Mouse (Mus musculus) spleen, adult 2 months (tissue): ENCODE data around the gene Duoxa2. TPM values are rescaled to one million over a fixed set of nuclear protein-coding genes. Genes with fewer than 3 reads are reported as not detected.
"Not testable (repeated sequence)": the region's sequence is repeated elsewhere in the genome, so short reads cannot be mapped to it uniquely, and the experiment has no call there.

Source experiments
- DNase-seq, 2 experiments: peaks; one replicate each; pipeline versions ENCODE4 v3.0.0 to v3.0.0-alpha.2; 2012 to 2021; ENCODE audit warnings: low spot score in 2 of 2, low read depth in 1 of 2
- H3K27ac ChIP-seq: fragments of 200-500 bp; 2 replicates; pipeline ENCODE4 v1.5.1; 2012; ENCODE audit warnings: low read length, inconsistent platforms; ENCODE audit not compliant: insufficient read depth
- H3K27me3 ChIP-seq: fragments of 200-500 bp; 2 replicates; pipeline ENCODE4 v1.6.1; 2012; ENCODE audit warnings: mild to moderate bottlenecking, moderate library complexity, low read length, inconsistent platforms; ENCODE audit not compliant: control insufficient read depth, insufficient read depth
- H3K36me3 ChIP-seq: fragments of 200-500 bp; 2 replicates; pipeline ENCODE4 v1.6.1; 2012; ENCODE audit warnings: mild to moderate bottlenecking, low read length, inconsistent platforms; ENCODE audit not compliant: control insufficient read depth, insufficient read depth
- H3K4me1 ChIP-seq: fragments of 200-500 bp; 2 replicates; pipeline ENCODE4 v1.6.1; 2011; ENCODE audit warnings: inconsistent platforms; ENCODE audit not compliant: control insufficient read depth, insufficient read depth, insufficient read length
- H3K4me3 ChIP-seq: fragments of 200-500 bp; 2 replicates; pipeline ENCODE4 v1.5.1; 2011; ENCODE audit warnings: mild to moderate bottlenecking, inconsistent platforms; ENCODE audit not compliant: insufficient read depth, insufficient read length; ENCODE audit errors: extremely low read depth
- CTCF ChIP-seq: fragments of 200-500 bp; IDR thresholded peaks from 2 replicates; pipeline ENCODE4 v1.5.1; 2011; ENCODE audit warnings: mild to moderate bottlenecking, inconsistent platforms; ENCODE audit not compliant: insufficient read depth, insufficient read length, insufficient replicate concordance; ENCODE audit errors: extremely low read depth
- POLR2A ChIP-seq: fragments of 200-500 bp; IDR thresholded peaks from 2 replicates; pipeline ENCODE4 v1.6.1; 2011; ENCODE audit warnings: low read depth, low read length, inconsistent platforms
- WGBS: fragments of 180-500 bp; shearing (Covaris S2); methylation state at CpG from one replicate; pipeline ENCODE4 v1.1.7; 2018; 5-methylcytosine and 5-hydroxymethylcytosine counted together
- polyA plus RNA-seq: library from polyadenylated mRNA; depleted of rRNA; stranded (reverse); fragments of >200 nt; gene quantifications from 2 replicates; pipeline ENCODE4 v1.2.3, GENCODE M21; 2012

Duoxa2 gene
- polyA plus RNA-seq, 1 experiment = not detected

DNA sequence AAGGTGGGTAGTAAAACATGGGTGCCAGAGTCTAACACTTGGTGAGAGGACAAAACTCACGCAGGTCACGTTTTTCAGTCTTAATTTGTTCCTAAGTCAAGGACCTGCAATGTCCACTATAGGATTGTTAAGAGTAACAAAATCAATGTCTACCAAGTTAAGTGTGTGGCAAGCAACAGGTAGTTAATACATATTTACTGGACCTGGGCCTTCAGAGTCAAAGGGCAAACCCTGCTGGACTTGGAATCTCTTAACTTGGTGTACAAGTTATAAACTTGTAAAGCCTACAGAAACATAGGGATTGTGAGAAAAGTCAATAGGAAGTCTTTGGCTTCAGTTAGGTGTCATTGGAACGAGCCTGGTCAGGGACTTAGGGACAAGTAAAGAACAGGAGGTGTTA lies 25.9 kb downstream of the Duoxa2 start:
- TF ChIP-seq POLR2A (no peak), CTCF (no peak)
- Histone ChIP-seq H3K4me1 (no peaks in the 10 kb centered on the region), H3K4me3 (no peak overlapping the region), H3K27ac (no peak overlapping the region), H3K36me3 (no peaks in the 10 kb centered on the region), H3K27me3 (no peaks in the 10 kb centered on the region)
- WGBS = 82% methylated on average over 3 of the region's 3 CpGs
- no peak for DNase-seq

DNA sequence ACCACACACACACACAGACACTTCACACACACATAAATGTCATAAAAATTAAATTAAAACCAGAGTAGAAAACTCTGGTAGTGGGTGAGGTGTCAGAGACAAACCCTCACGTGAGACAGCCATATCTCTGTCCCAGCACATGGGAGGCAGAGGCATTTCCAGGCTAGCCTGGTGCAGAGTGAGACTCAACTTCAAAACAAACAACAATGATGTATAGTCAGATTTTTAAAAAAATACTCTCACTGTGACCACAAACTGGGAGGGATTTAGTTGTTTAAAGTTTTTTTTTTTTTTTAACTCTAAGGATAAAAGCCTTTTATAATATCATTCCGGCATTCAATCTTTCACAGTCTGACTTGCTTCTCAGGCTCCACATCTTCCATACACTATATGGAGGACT lies 26.7 kb downstream of the Duoxa2 start:
- WGBS = 79% methylated on average over 2 of the region's 2 CpGs

DNA sequence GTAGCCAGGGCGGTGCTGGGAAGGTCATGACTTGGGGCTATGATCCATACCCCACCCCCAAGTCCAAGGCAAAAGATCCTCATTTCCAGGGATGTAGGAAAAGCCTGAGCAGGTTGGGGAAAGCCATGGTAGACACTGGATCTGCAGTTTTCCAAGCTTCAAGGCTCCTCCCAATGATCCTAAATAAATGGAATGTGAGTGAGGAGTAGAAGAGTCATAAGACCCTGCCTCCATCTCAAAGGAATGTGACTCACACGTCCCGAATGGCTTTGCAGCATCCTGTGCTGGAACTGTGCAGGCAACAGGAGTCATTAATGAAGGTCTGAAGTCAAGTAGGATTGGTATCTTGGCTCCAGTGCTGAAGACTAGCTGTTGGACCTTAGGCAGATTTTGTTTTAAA lies 29.3 kb downstream of the Duoxa2 start:
- Histone ChIP-seq H3K27me3 (no peaks in the 10 kb centered on the region), H3K36me3 (no peaks in the 10 kb centered on the region), H3K4me3 (no peak overlapping the region), H3K27ac (no peak overlapping the region), H3K4me1 (no peaks in the 10 kb centered on the region)
- DNase-seq = no peak
- WGBS = 70% methylated on average over 3 of the region's 3 CpGs
- TF ChIP-seq CTCF (no peak), POLR2A (no peak)

More for the DNA sequence above, 26.7 kb downstream of the Duoxa2 start:
- Histone ChIP-seq H3K4me1 (no peaks in the 10 kb centered on the region), H3K4me3 (no peak overlapping the region), H3K27me3 (no peaks in the 10 kb centered on the region), H3K27ac (no peak overlapping the region), H3K36me3 (no peaks in the 10 kb centered on the region)
- DNase-seq = no peak
- TF ChIP-seq POLR2A (no peak), CTCF (no peak)

DNA sequence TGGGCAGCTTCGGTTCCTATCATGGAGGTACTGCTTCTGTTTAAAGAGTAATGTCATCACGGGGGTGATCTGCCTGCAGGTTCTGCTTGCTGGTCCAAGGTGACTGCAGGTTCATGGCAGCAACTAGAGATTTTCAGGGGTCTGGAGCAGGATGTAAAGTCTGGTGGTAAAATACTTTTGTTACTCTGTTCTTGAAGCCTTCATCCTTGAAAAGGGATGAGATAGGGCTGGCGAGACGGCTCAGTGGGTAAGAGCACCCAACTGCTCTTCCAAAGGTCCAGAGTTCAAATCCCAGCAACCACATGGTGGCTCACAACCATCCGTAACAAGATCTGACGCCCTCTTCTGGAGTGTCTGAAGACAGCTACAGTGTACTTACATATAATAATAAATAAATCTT lies 31.6 kb downstream of the Duoxa2 start:
- DNase-seq, H3K27me3 ChIP-seq, H3K36me3 ChIP-seq, H3K27ac ChIP-seq, H3K4me3 ChIP-seq, H3K4me1 ChIP-seq: not testable (repeated sequence)
- 82% methylated on average over 6 of the region's 6 CpGs for whole genome bisulfite sequencing

DNA sequence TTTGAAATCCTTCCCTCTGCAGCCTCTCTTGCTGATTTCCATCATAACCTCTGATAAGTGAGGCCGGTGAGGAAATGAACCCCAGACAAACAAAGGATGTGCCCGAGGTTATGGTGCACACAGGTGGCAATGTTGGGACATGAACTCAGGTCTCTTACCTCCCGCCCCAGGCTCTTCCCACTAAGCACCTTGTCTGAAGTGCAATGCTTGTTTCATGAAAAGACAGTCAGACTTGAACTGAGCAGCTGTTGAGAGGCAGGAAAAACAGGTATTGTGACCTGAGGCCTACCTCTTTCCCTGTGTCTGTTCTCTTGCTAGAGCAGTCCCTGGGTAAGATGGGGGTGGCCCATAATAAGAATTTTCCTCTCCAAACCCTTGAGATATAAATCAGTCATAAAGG lies 33.5 kb downstream of the Duoxa2 start:
- no peak overlapping the region for H3K4me3 ChIP-seq
- no peak for TF ChIP-seq CTCF
- TF ChIP-seq POLR2A = no peak
- H3K4me1 ChIP-seq = no peaks in the 10 kb centered on the region
- H3K36me3 ChIP-seq = no peaks in the 10 kb centered on the region
- no peak overlapping the region for H3K27ac ChIP-seq
- WGBS = 84% methylated on average over 3 of the region's 3 CpGs
- H3K27me3 ChIP-seq = no peaks in the 10 kb centered on the region
- no peak for DNase-seq

DNA sequence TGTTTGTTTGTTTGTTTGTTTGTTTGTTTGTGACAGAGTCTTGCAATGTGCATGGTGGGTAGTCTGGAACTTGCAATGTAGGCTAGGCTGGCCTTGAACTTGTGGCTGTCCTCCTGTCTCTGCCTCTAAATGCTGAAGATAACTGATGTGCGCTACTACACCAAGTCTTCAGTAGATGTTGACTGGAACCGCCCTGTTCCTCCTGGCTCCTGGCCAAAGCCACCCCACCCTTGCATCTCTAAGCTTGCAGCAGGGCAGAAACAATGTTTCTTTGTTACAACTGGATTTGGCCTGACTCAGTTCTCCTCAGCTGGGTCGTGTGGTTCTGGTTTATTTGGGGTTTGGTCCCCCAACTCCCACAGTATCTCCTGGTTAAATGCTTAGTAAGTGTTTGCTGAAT lies 35.5 kb downstream of the Duoxa2 start:
- TF ChIP-seq CTCF (no peak), POLR2A (no peak)
- Histone ChIP-seq H3K27ac (no peak overlapping the region), H3K4me1 (no peaks in the 10 kb centered on the region), H3K36me3 (no peaks in the 10 kb centered on the region), H3K4me3 (no peak overlapping the region), H3K27me3 (no peaks in the 10 kb centered on the region)
- DNase-seq = no peak
- WGBS = 63% methylated on average over 3 of the region's 3 CpGs

DNA sequence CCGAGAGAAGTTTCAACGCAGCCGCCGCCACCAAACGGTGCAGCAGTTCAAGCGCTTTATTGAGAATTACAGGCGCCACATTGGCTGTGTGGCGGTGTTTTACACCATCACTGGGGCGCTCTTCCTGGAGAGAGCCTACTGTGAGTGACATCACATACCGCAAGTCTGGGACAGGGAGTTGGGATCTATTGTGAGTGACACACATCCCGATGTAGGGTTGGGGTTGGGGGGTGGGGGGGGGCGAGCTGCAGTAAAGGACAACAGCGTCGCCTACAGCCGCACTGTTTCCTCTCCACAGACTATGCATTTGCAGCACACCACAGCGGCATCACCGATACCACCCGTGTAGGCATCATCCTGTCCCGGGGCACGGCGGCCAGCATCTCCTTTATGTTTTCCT lies 38.6 kb downstream of the Duoxa2 start:
- DNase-seq = no peak
- TF ChIP-seq CTCF = no peak
- TF ChIP-seq POLR2A = no peak
- Histone ChIP-seq H3K27ac (no peak overlapping the region), H3K4me1 (no peaks in the 10 kb centered on the region), H3K27me3 (no peaks in the 10 kb centered on the region), H3K36me3 (no peaks in the 10 kb centered on the region), H3K4me3 (no peak overlapping the region)
- 86% methylated on average over 21 of the region's 21 CpGs for WGBS
